Mouse (Mus musculus) midbrain, embryonic 13.5 days (tissue): ENCODE results near the gene Hoxb8. TPM values are rescaled to one million over a fixed set of nuclear protein-coding genes. Genes with fewer than 3 reads are reported as not detected.

Source experiments
- ATAC-seq: fragments of 200-750 bp; cut with Nextera tagmentation; 2 replicates; pipeline ENCODE4 v1.8.0; 2017; ENCODE audit warnings: mild to moderate bottlenecking, moderate TSS enrichment, moderate library complexity
- H3K27ac ChIP-seq: fragments of 300-500 bp; sonication (generic); 2 replicates; pipeline ENCODE4 v1.5.1; 2015; ENCODE audit warnings: inconsistent platforms, mild to moderate bottlenecking, moderate library complexity
- H3K27me3 ChIP-seq: fragments of 300-500 bp; sonication (generic); 2 replicates; pipeline ENCODE4 v1.6.1; 2015; ENCODE audit warnings: mild to moderate bottlenecking, inconsistent platforms
- H3K36me3 ChIP-seq: fragments of 300-500 bp; sonication (generic); 2 replicates; pipeline ENCODE4 v1.6.1; 2015; ENCODE audit warnings: mild to moderate bottlenecking, inconsistent platforms
- H3K4me1 ChIP-seq: fragments of 300-500 bp; sonication (generic); replicated peaks from 2 replicates; pipeline ENCODE4 v1.6.1; 2015; ENCODE audit warnings: inconsistent platforms
- H3K4me2 ChIP-seq: fragments of 300-500 bp; sonication (generic); replicated peaks from 2 replicates; pipeline ENCODE4 v1.6.1; 2015; ENCODE audit warnings: moderate library complexity, mild to moderate bottlenecking, inconsistent platforms
- H3K4me3 ChIP-seq: fragments of 300-500 bp; sonication (generic); replicated peaks from 2 replicates; pipeline ENCODE4 v1.5.1; 2015; ENCODE audit warnings: mild to moderate bottlenecking, inconsistent platforms
- H3K9ac ChIP-seq: fragments of 300-500 bp; sonication (generic); replicated peaks from 2 replicates; pipeline ENCODE4 v1.6.1; 2015; ENCODE audit warnings: mild to moderate bottlenecking, inconsistent platforms
- H3K9me3 ChIP-seq: fragments of 300-500 bp; sonication (generic); 2 replicates; pipeline ENCODE4 v1.6.1; 2016; ENCODE audit warnings: mild to moderate bottlenecking, inconsistent platforms
- WGBS: fragments of 180-500 bp; shearing (Covaris S2); methylation state at CpG from one replicate; pipeline ENCODE4 v1.1.7; 2015; 5-methylcytosine and 5-hydroxymethylcytosine counted together
- polyA plus RNA-seq: library from polyadenylated mRNA; unstranded; fragments of >200 nt; fragmentation: Nextera tagmentation; extraction: Ambion mirVana; gene quantifications from 2 replicates; pipeline ENCODE4 v1.2.1, GENCODE M21; 2015

Gene Hoxb8
- polyA plus RNA-seq, 1 experiment from 2014 or later, result not detected

DNA sequence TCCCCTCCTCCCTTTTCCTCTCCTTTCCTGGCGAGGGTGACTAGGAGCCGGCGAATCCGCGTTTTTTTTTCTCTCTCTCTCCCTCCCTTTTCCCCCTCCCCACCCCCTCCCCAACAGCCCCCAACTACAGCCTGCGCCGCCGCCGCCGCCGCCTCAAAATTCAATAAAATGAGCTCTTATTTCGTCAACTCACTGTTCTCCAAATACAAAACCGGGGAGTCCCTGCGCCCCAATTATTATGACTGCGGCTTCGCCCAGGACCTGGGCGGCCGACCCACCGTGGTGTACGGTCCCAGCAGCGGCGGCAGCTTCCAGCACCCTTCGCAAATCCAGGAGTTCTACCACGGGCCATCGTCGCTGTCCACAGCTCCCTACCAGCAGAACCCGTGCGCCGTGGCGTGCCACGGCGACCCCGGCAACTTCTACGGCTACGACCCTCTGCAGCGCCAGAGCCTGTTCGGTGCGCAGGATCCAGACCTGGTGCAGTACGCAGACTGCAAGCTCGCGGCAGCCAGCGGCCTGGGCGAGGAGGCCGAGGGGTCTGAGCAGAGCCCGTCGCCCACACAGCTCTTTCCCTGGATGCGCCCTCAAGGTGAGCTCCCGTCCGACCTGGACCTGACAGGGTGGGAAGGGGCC is 1.2 kb downstream of the Hoxb8 start:
- ATAC-seq, result no peak
- peaks cover 13% of the 10 kb centered on the region; the same call in 1 of the 2 replicates for H3K4me1 ChIP-seq
- no peak overlapping the region for H3K4me3 ChIP-seq
- H3K36me3 ChIP-seq, result no peaks in the 10 kb centered on the region
- H3K9ac ChIP-seq, result no peak overlapping the region
- WGBS, result 1% methylated on average over 49 of the region's 49 CpGs
- no peak overlapping the region for H3K4me2 ChIP-seq
- H3K27ac ChIP-seq, result no peak overlapping the region
- peaks cover 98% of the 10 kb centered on the region for H3K27me3 ChIP-seq
- H3K9me3 ChIP-seq, result no peaks in the 10 kb centered on the region

GRCm38 (mm10) chr11:96284041-96284749 is 2.5 kb downstream of the Hoxb8 start:
- Histone ChIP-seq H3K4me2 (peak overlapping the region; percentile 43), H3K36me3 (no peaks in the 10 kb centered on the region), H3K4me3 (peak overlapping the region; percentile 14), H3K9me3 (no peaks in the 10 kb centered on the region), H3K4me1 (peaks cover 13% of the 10 kb centered on the region; the same call in 1 of the 2 replicates), H3K27me3 (peaks cover 99% of the 10 kb centered on the region), H3K9ac (no peak overlapping the region), H3K27ac (no peak overlapping the region)
- under 1% methylated on average over 48 of the region's 49 CpGs for WGBS
- ATAC-seq, result no peak

- Histone ChIP-seq H3K4me1 (peaks cover 13% of the 10 kb centered on the region; the same call in 1 of the 2 replicates), H3K9me3 (no peaks in the 10 kb centered on the region), H3K4me2 (peak overlapping the region; percentile 43), H3K4me3 (peak overlapping the region; percentile 14; the same call in 1 of the 2 replicates), H3K36me3 (no peaks in the 10 kb centered on the region), H3K9ac (no peak overlapping the region), H3K27ac (no peak overlapping the region), H3K27me3 (peaks cover 99% of the 10 kb centered on the region)
- WGBS, result under 1% methylated on average over 37 of the region's 37 CpGs
- ATAC-seq, result no peak
Measured at GRCm38 (mm10) chr11:96284774-96285734, 3.3 kb downstream of the Hoxb8 start.

DNA sequence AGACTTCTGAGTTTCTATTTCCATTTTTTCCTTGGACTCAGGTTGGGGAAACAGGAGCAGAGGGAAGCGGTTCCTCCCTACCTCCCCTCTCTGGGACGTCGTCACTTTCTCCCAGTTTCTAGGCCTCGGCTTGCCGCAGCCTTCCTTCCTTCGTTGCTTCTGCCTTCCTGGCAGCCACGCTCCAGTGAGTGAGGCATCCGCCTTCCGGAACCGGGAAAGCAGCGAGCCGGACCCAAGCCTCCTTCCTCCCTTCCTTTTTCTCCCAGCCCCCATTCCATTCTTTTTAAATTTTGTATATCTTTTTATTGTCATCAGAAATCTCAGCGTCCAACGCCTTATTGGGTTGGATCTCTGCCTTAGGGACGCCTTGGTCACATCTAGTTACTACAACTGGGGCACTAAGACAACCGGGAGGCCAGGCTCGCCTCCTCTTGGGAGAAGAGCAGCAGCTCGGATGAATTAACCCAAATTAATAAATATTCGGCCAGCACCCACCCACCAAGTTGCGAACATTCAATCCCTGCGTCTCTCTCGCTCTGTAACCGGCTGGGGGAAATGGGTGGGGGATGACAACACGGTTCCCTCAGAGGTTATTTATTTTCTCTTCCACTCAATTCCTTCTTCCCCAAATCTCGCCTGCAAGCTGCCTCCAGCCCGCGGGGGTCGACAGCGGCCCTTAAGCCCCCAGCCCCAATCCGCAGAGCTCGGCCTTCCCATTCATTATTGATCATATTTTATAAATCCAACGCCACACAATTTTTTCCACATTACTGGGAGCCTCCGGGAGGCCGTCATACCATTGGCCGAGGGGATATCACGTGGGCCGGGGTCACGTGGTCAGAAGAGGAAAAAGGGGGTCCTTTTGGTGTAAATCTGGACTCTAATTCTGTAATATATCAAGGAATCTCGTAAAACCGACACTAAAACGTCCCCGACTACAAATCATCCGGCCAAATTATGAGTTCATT is 4.3 kb downstream of the Hoxb8 start, which contains the start of gene Hoxb7:
Hoxb7 (plus strand) TSS at position 853 of the 968 bp plus-strand sequence.
- Histone ChIP-seq H3K4me2 (peak within 1 kb of the TSS; percentile 19; the same call in 1 of the 2 replicates), H3K4me1 (peaks cover 13% of the 10 kb centered on the region; the same call in 1 of the 2 replicates), H3K27ac (no peak within 1 kb of the TSS), H3K9me3 (no peaks in the 10 kb centered on the region), H3K36me3 (no peaks in the 10 kb centered on the region), H3K9ac (no peak within 1 kb of the TSS), H3K27me3 (peaks cover 99% of the 10 kb centered on the region), H3K4me3 (no peak within 1 kb of the TSS; the same call in 1 of the 2 replicates)
- no peak for ATAC-seq
- 2% methylated on average over 42 of the region's 43 CpGs for WGBS

DNA sequence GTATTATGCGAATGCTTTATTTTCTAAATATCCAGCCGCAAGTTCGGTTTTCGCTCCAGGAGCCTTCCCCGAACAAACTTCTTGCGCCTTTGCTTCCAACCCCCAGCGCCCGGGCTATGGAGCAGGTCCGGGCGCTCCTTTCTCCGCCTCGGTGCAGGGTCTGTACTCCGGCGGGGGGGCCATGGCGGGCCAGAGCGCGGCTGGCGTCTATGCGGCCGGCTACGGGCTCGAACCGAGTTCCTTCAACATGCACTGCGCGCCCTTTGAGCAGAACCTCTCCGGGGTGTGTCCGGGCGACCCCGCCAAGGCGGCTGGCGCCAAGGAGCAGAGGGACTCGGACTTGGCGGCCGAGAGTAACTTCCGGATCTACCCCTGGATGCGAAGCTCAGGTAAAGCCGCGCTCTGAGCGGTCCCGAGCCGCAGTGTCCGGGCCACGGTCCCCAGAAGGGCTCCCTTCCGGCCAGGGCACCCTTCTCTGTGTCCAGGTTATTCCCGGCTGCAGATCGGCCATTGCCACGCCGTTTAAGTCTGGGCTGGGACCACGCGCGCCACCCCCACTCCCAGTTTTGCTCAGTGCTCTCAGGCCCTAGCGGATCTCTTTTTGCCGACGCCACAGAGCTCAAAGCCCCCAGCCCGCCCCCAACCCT is 5.2 kb downstream of the Hoxb8 start:
- peak overlapping the region; percentile 19; the same call in 1 of the 2 replicates for H3K4me2 ChIP-seq
- no peak overlapping the region for H3K9ac ChIP-seq
- peaks cover 13% of the 10 kb centered on the region; the same call in 1 of the 2 replicates for H3K4me1 ChIP-seq
- no peaks in the 10 kb centered on the region for H3K36me3 ChIP-seq
- peaks cover 98% of the 10 kb centered on the region for H3K27me3 ChIP-seq
- no peak for ATAC-seq
- H3K4me3 ChIP-seq, result no peak overlapping the region; the same call in 1 of the 2 replicates
- 1% methylated on average over 55 of the region's 55 CpGs for WGBS
- no peaks in the 10 kb centered on the region for H3K9me3 ChIP-seq
- H3K27ac ChIP-seq, result no peak overlapping the region

DNA sequence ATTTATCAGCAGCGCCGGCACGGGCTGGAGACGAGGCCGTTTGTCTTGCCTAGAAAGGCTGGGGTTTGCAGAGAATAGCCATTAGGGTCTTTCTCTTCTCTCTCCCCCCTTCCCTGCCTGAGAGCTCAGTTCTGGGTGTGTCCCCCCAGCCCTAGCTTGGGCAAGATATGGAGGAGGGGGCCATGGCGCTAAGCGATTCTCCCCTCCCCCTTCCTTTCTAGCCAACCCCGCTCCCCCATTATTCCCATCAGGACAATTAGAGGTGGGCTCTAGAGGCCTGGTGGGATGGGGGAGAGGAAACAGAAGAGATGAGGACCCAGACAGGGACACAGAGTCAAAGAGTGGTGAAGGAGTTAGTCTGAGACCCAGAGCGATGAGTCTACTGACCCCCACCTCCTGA is 5.7 kb downstream of the Hoxb8 start:
- H3K4me3 ChIP-seq, result no peak overlapping the region
- H3K27me3 ChIP-seq, result peaks cover 98% of the 10 kb centered on the region
- WGBS, result 2% methylated on average over 9 of the region's 9 CpGs
- peaks cover 13% of the 10 kb centered on the region; the same call in 1 of the 2 replicates for H3K4me1 ChIP-seq
- H3K27ac ChIP-seq, result no peak overlapping the region
- no peaks in the 10 kb centered on the region for H3K36me3 ChIP-seq
- H3K4me2 ChIP-seq, result no peak overlapping the region
- H3K9me3 ChIP-seq, result no peaks in the 10 kb centered on the region
- ATAC-seq, result no peak
- H3K9ac ChIP-seq, result no peak overlapping the region

- peaks cover 13% of the 10 kb centered on the region; the same call in 1 of the 2 replicates for H3K4me1 ChIP-seq
- peaks cover 98% of the 10 kb centered on the region for H3K27me3 ChIP-seq
- no peak overlapping the region for H3K4me3 ChIP-seq
- no peak for ATAC-seq
- WGBS, result 10% methylated on average over 1 of the region's 1 CpGs
- no peak overlapping the region for H3K27ac ChIP-seq
- no peaks in the 10 kb centered on the region for H3K9me3 ChIP-seq
- no peak overlapping the region for H3K9ac ChIP-seq
- no peak overlapping the region for H3K4me2 ChIP-seq
- no peaks in the 10 kb centered on the region for H3K36me3 ChIP-seq
Measured at GRCm38 (mm10) chr11:96288455-96289221, 6.9 kb downstream of the Hoxb8 start.

DNA sequence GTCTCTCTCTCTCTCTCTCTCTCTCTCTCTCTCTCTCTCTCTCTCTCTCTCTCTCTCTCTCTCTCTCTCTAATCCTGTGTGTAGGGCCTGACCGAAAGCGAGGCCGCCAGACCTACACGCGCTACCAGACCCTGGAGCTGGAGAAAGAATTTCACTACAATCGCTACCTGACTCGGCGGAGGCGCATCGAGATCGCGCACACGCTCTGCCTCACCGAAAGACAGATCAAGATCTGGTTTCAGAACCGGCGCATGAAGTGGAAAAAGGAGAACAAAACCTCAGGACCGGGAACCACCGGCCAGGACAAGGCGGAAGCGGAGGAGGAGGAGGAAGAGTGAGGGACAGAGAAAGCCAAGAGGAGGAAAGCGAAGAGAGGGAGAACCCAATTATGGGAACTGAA is 7.6 kb downstream of the Hoxb8 start:
- no peaks in the 10 kb centered on the region for H3K36me3 ChIP-seq
- no peak overlapping the region for H3K27ac ChIP-seq
- ATAC-seq, result no peak
- no peaks in the 10 kb centered on the region for H3K9me3 ChIP-seq
- no peak overlapping the region for H3K9ac ChIP-seq
- no peak overlapping the region for H3K4me2 ChIP-seq
- H3K27me3 ChIP-seq, result peaks cover 98% of the 10 kb centered on the region
- no peak overlapping the region for H3K4me3 ChIP-seq
- WGBS, result 1% methylated on average over 21 of the region's 21 CpGs
- H3K4me1 ChIP-seq, result peaks cover 9% of the 10 kb centered on the region; the same call in 1 of the 2 replicates

GRCm38 (mm10) chr11:96289837-96290236 is 8.1 kb downstream of the Hoxb8 start:
- Histone ChIP-seq H3K27me3 (peaks cover 98% of the 10 kb centered on the region), H3K9ac (no peak overlapping the region), H3K4me1 (peaks cover 4% of the 10 kb centered on the region; the same call in 1 of the 2 replicates), H3K36me3 (no peaks in the 10 kb centered on the region), H3K27ac (no peak overlapping the region), H3K4me2 (no peak overlapping the region), H3K9me3 (no peaks in the 10 kb centered on the region), H3K4me3 (no peak overlapping the region)
- WGBS, result 5% methylated on average over 6 of the region's 6 CpGs
- no peak for ATAC-seq
